Mouse (Mus musculus) cerebellum, adult 2 months (tissue): Measurements from ENCODE around the gene Accsl.

Source experiments
- CTCF ChIP-seq: fragments of 200-500 bp; IDR thresholded peaks from 2 replicates; pipeline ENCODE4 v1.5.1; 2011; ENCODE audit warnings: low read depth, mild to moderate bottlenecking, control low read depth, low read length, moderate library complexity, borderline replicate concordance; ENCODE audit not compliant: insufficient read depth
- POLR2A ChIP-seq: fragments of 200-500 bp; IDR thresholded peaks from 2 replicates; pipeline ENCODE4 v1.6.1; 2011; ENCODE audit warnings: low read length, control low read depth, borderline replicate concordance; ENCODE audit not compliant: insufficient read depth

GRCm38 (mm10) chr2:93835596-93835995 is 33.4 kb downstream of the Accsl start:
- no peak for TF ChIP-seq CTCF
- TF ChIP-seq POLR2A: no peak
